27 mouse cellular contexts compared by ENCODE assay signal in the genomic region with DNA sequence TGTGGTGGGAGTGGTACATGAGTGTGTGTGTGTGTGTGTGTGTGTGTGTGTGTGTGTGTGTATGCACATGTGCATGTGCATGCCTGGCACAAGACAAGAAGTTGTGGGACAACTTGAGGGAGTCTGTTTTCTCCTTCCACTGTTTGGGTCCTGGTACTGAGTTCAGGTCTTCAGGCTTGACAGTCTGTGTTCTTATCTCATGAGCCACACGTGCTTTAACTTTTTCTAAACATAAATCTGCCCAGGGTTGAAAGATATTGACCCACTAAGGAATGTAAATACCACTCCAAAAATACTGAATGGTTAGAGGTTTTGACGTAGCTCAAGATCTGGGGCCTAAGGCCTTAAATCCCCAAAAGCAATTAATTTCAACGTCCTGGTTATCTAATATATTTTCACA. TPM values are rescaled to one million over a fixed set of nuclear protein-coding genes. Genes with fewer than 3 reads are reported as not detected.
DNase-seq lines count a peak whose midpoint lies in the region; ATAC-seq and TF ChIP-seq lines count a peak whose summit lies in the region.
"Had no signal": no experiment of that assay in that cellular context is flagged by ENCODE, and none has a peak within 500 bp of the region (broad histone marks: within the 10 kb centered on the region; RNA-seq: fewer than 3 reads in every experiment).

No protein-coding gene starts in this region.

- peak; percentile 67 for ATAC-seq in liver, embryonic 13.5 days (ENCODE audit: low read depth)
- no peak for ATAC-seq in liver, postnatal 0 days
- ATAC-seq in midbrain, embryonic 11.5 days (ENCODE audit: low FRiP score) = no peak
- 0 out of 2 replicates have a peak, but pooled peaks have one; percentile 46 for ATAC-seq in erythroid progenitor cell, adult 5-6 weeks (replicated peaks; ENCODE audit: low FRiP score, poor library complexity, severe bottlenecking)
- peak; percentile 70 for ATAC-seq in liver, embryonic 16.5 days (ENCODE audit: low read depth)
- no peak for ATAC-seq in forebrain, embryonic 14.5 days
- ATAC-seq: activated CD4-positive, CD25-positive, alpha-beta regulatory T cell, adult 4 months; forebrain, embryonic 15.5 days; forebrain, postnatal 0 days; Patski had no signal

- WGBS in liver, embryonic 13.5 days (ENCODE audit: insufficient replicate concordance) = 38% methylated on average over 3 of the region's 3 CpGs
- WGBS in liver, postnatal 0 days (ENCODE audit: insufficient replicate concordance) = 52% methylated on average over 3 of the region's 3 CpGs
- WGBS in midbrain, embryonic 11.5 days = 81% methylated on average over 3 of the region's 3 CpGs
- WGBS in midbrain, embryonic 10.5 days = 90% methylated on average over 3 of the region's 3 CpGs
- 37% methylated on average over 3 of the region's 3 CpGs for WGBS in liver, embryonic 16.5 days (ENCODE audit: insufficient replicate concordance)
- 85% methylated on average over 3 of the region's 3 CpGs for WGBS in forebrain, embryonic 14.5 days

- no peaks in the 10 kb centered on the region; the same call in 1 of the 2 replicates for H3K36me3 ChIP-seq in liver, embryonic 13.5 days
- H3K36me3 ChIP-seq in liver, postnatal 0 days (replicated peaks; ENCODE audit: insufficient read depth, low read length) = no peaks in the 10 kb centered on the region
- H3K36me3 ChIP-seq in midbrain, embryonic 11.5 days (ENCODE audit: control insufficient read depth, insufficient read depth, low read length) = no peaks in the 10 kb centered on the region
- H3K36me3 ChIP-seq in midbrain, embryonic 10.5 days = no peaks in the 10 kb centered on the region
- no peaks in the 10 kb centered on the region for H3K36me3 ChIP-seq in liver, embryonic 16.5 days (ENCODE audit: control insufficient read depth, insufficient read depth)
- no peaks in the 10 kb centered on the region for H3K36me3 ChIP-seq in forebrain, embryonic 14.5 days (ENCODE audit: control insufficient read depth, insufficient read depth, low read length)
- H3K36me3 ChIP-seq: embryonic facial prominence, embryonic 13.5 days; embryonic facial prominence, embryonic 15.5 days; forebrain, embryonic 10.5 days; forebrain, embryonic 12.5 days; forebrain, embryonic 15.5 days; G1E had no signal

- H3K27ac ChIP-seq in liver, embryonic 13.5 days = peak overlapping the region; percentile 20; the same call in 1 of the 2 replicates
- H3K27ac ChIP-seq in liver, postnatal 0 days (ENCODE audit: low read depth) = no peak overlapping the region
- no peak overlapping the region for H3K27ac ChIP-seq in midbrain, embryonic 11.5 days (ENCODE audit: low read depth, low read length)
- H3K27ac ChIP-seq in midbrain, embryonic 10.5 days (replicated peaks) = no peak overlapping the region
- H3K27ac ChIP-seq in liver, embryonic 16.5 days (ENCODE audit: low read length) = no peak overlapping the region; the same call in 1 of the 2 replicates
- no peak overlapping the region for H3K27ac ChIP-seq in forebrain, embryonic 14.5 days (ENCODE audit: low read depth, low read length)
- H3K27ac ChIP-seq: embryonic facial prominence, embryonic 13.5 days; embryonic facial prominence, embryonic 15.5 days; forebrain, embryonic 10.5 days; forebrain, embryonic 12.5 days; forebrain, embryonic 15.5 days had no signal

- H3K4me1 ChIP-seq in liver, embryonic 13.5 days (replicated peaks) = peaks cover 51% of the 10 kb centered on the region
- peaks cover 12% of the 10 kb centered on the region for H3K4me1 ChIP-seq in liver, postnatal 0 days (ENCODE audit: insufficient read depth)
- peaks cover 9% of the 10 kb centered on the region for H3K4me1 ChIP-seq in midbrain, embryonic 11.5 days (ENCODE audit: control insufficient read depth, insufficient read depth, low read length)
- peaks cover 24% of the 10 kb centered on the region for H3K4me1 ChIP-seq in midbrain, embryonic 10.5 days
- peaks cover 18% of the 10 kb centered on the region for H3K4me1 ChIP-seq in liver, embryonic 16.5 days (ENCODE audit: control insufficient read depth, low read depth, low read length)
- H3K4me1 ChIP-seq in forebrain, embryonic 14.5 days (ENCODE audit: control insufficient read depth, insufficient read depth, low read length) = no peaks in the 10 kb centered on the region
- H3K4me1 ChIP-seq: embryonic facial prominence, embryonic 13.5 days; embryonic facial prominence, embryonic 15.5 days had no signal

- H3K4me3 ChIP-seq in liver, embryonic 13.5 days (replicated peaks) = no peak overlapping the region
- H3K4me3 ChIP-seq in liver, postnatal 0 days (ENCODE audit: low read depth, low read length) = no peak overlapping the region
- H3K4me3 ChIP-seq in midbrain, embryonic 11.5 days (ENCODE audit: low read depth, low read length) = no peak overlapping the region
- no peak overlapping the region for H3K4me3 ChIP-seq in midbrain, embryonic 10.5 days
- H3K4me3 ChIP-seq in liver, embryonic 16.5 days (ENCODE audit: low read depth, low read length) = no peak overlapping the region
- no peak overlapping the region for H3K4me3 ChIP-seq in forebrain, embryonic 14.5 days (ENCODE audit: low read depth, low read length)
- H3K4me3 ChIP-seq: embryonic facial prominence, embryonic 13.5 days; embryonic facial prominence, embryonic 15.5 days; forebrain, embryonic 10.5 days; forebrain, embryonic 12.5 days; forebrain, embryonic 15.5 days had no signal

- no peak for TF ChIP-seq CTCF in liver, postnatal 0 days (IDR thresholded peaks at IDR 0.05; ENCODE audit: low read depth)

- H3K27me3 ChIP-seq in liver, embryonic 13.5 days = no peaks in the 10 kb centered on the region
- no peaks in the 10 kb centered on the region for H3K27me3 ChIP-seq in liver, postnatal 0 days (ENCODE audit: insufficient read depth, low read length)
- no peaks in the 10 kb centered on the region for H3K27me3 ChIP-seq in midbrain, embryonic 11.5 days (ENCODE audit: control insufficient read depth, insufficient read depth, low read length)
- no peaks in the 10 kb centered on the region for H3K27me3 ChIP-seq in midbrain, embryonic 10.5 days (ENCODE audit: low read depth, poor library complexity, severe bottlenecking)
- H3K27me3 ChIP-seq in liver, embryonic 16.5 days (ENCODE audit: control insufficient read depth, insufficient read depth, low read depth, low read length) = no peaks in the 10 kb centered on the region
- no peaks in the 10 kb centered on the region for H3K27me3 ChIP-seq in forebrain, embryonic 14.5 days (replicated peaks; ENCODE audit: control insufficient read depth, insufficient read depth, low read length)
- H3K27me3 ChIP-seq: CH12.LX; embryonic facial prominence, embryonic 13.5 days; embryonic facial prominence, embryonic 15.5 days; forebrain, embryonic 12.5 days; forebrain, embryonic 15.5 days had no signal

- H3K9ac ChIP-seq in liver, embryonic 13.5 days = no peak overlapping the region
- no peak overlapping the region for H3K9ac ChIP-seq in liver, postnatal 0 days (replicated peaks)
- no peak overlapping the region for H3K9ac ChIP-seq in midbrain, embryonic 11.5 days (ENCODE audit: low read length)
- no peak overlapping the region for H3K9ac ChIP-seq in liver, embryonic 16.5 days (ENCODE audit: low read depth, low read length)
- H3K9ac ChIP-seq in forebrain, embryonic 14.5 days (ENCODE audit: low read length) = no peak overlapping the region
- H3K9ac ChIP-seq: embryonic facial prominence, embryonic 13.5 days; embryonic facial prominence, embryonic 15.5 days; forebrain, embryonic 12.5 days; forebrain, embryonic 15.5 days; forebrain, postnatal 0 days had no signal

- H3K9me3 ChIP-seq in liver, embryonic 13.5 days (replicated peaks) = 0 out of 2 replicates have a peak, but pooled peaks cover 10% of the 10 kb centered on the region
- no peaks in the 10 kb centered on the region for H3K9me3 ChIP-seq in liver, postnatal 0 days (ENCODE audit: low read length)
- H3K9me3 ChIP-seq in midbrain, embryonic 11.5 days (ENCODE audit: control insufficient read depth, low read length) = no peaks in the 10 kb centered on the region
- H3K9me3 ChIP-seq in midbrain, embryonic 10.5 days (replicated peaks) = no peaks in the 10 kb centered on the region
- no peaks in the 10 kb centered on the region for H3K9me3 ChIP-seq in liver, embryonic 16.5 days (replicated peaks; ENCODE audit: control insufficient read depth, low read length)
- H3K9me3 ChIP-seq in forebrain, embryonic 14.5 days (replicated peaks; ENCODE audit: control insufficient read depth, low read length) = no peaks in the 10 kb centered on the region
- H3K9me3 ChIP-seq: embryonic facial prominence, embryonic 13.5 days; embryonic facial prominence, embryonic 15.5 days; forebrain, embryonic 10.5 days; forebrain, embryonic 12.5 days; forebrain, embryonic 15.5 days had no signal

- no peak overlapping the region for H3K4me2 ChIP-seq in liver, embryonic 13.5 days
- H3K4me2 ChIP-seq in liver, postnatal 0 days (ENCODE audit: low read depth, low read length) = no peak overlapping the region
- H3K4me2 ChIP-seq in midbrain, embryonic 11.5 days = no peak overlapping the region
- H3K4me2 ChIP-seq in liver, embryonic 16.5 days (ENCODE audit: low read depth, low read length) = no peak overlapping the region
- H3K4me2 ChIP-seq in forebrain, embryonic 14.5 days (ENCODE audit: low read length) = no peak overlapping the region
- H3K4me2 ChIP-seq: embryonic facial prominence, embryonic 13.5 days; embryonic facial prominence, embryonic 15.5 days; forebrain, embryonic 12.5 days; forebrain, embryonic 15.5 days had no signal

- DNase-seq in liver, embryonic 13.5 days = no peak
- DNase-seq in liver, postnatal 0 days = no peak
- DNase-seq in midbrain, embryonic 11.5 days (ENCODE audit: low spot score, missing footprints) = peak; percentile 49
- DNase-seq in midbrain, embryonic 10.5 days (ENCODE audit: low spot score) = no peak
- DNase-seq in forebrain, embryonic 14.5 days (ENCODE audit: low spot score) = no peak
- DNase-seq in cerebellum, adult 11 months = no peak
- DNase-seq: adrenal gland, adult 8-10 months; adrenal gland, postnatal 14 days; adrenal gland, postnatal 36 days; cerebellum, adult 18-20 months; cerebellum, adult 8-10 months; cerebellum, adult 9-11 months; cerebellum, postnatal 14 days; cerebellum, postnatal 36 days; embryo, embryonic 11 days; forebrain, postnatal 0 days had no signal

- TF ChIP-seq EP300 in liver, postnatal 0 days (IDR thresholded peaks at IDR 0.05; ENCODE audit: low read depth) = no peak

RNA-seq across cellular contexts. Expression of a gene that starts 23.8 kb away (rescaled TPM):
- 34.7 and 39.3 TPM in 2 replicates for polyA plus RNA-seq in liver, embryonic 13.5 days (2015; fragmentation: Nextera tagmentation; extraction: Ambion mirVana)
- polyA plus RNA-seq in liver, postnatal 0 days (2015; fragmentation: Nextera tagmentation; extraction: Ambion mirVana) = 13.6 and 15.2 TPM in 2 replicates
- polyA plus RNA-seq in midbrain, embryonic 11.5 days (2014; fragmentation: Nextera tagmentation; extraction: Ambion mirVana) = 10.3 and 10.5 TPM in 2 replicates
- polyA plus RNA-seq in midbrain, embryonic 10.5 days (2016; fragmentation: Nextera tagmentation; extraction: Ambion mirVana) = 8.9 and 9.2 TPM in 2 replicates
- total RNA-seq in erythroid progenitor cell, adult 5-6 weeks (2015; ENCODE audit: low replicate concordance) = 126 and 140 TPM in 2 replicates
- 96.1 and 111 TPM in 2 replicates for total RNA-seq in erythroid progenitor cell, adult 5-6 weeks (2017; ENCODE audit: low replicate concordance)
- 25.9 and 26.5 TPM in 2 replicates for polyA plus RNA-seq in liver, embryonic 16.5 days (2015; fragmentation: Nextera tagmentation; extraction: Ambion mirVana)
- polyA plus RNA-seq in forebrain, embryonic 14.5 days (2014; fragmentation: Nextera tagmentation; extraction: Ambion mirVana) = 7.1 and 8.1 TPM in 2 replicates

Comparison
In these comparisons a context has a peak if more than half of its experiments do, and no peak if none do; other contexts are left out.
1. ATAC-seq: peak in liver, embryonic 13.5 days (single experiment), erythroid progenitor cell, adult 5-6 weeks (single experiment) and liver, embryonic 16.5 days (single experiment); none in liver, postnatal 0 days (single experiment), midbrain, embryonic 11.5 days (single experiment) and forebrain, embryonic 14.5 days (single experiment).